Mouse (Mus musculus) kidney, adult 2 months (tissue): Measurements from ENCODE around the gene Irgm2. TPM values are rescaled to one million over a fixed set of nuclear protein-coding genes. Genes with fewer than 3 reads are reported as not detected.
"Not testable (repeated sequence)": the region's sequence is repeated elsewhere in the genome, so short reads cannot be mapped to it uniquely, and the experiment has no call there.

Experiments
- DNase-seq: peaks from one replicate; pipeline ENCODE4 v3.0.0; 2021
- H3K27ac ChIP-seq: fragments of 200-500 bp; 2 replicates; pipeline ENCODE4 v1.5.1; 2012; ENCODE audit warnings: low read depth, low read length, control low read depth, inconsistent platforms; ENCODE audit not compliant: insufficient read depth
- H3K27me3 ChIP-seq: fragments of 200-500 bp; replicated peaks from 2 replicates; pipeline ENCODE4 v1.6.1; 2012; ENCODE audit warnings: mild to moderate bottlenecking, moderate library complexity, low read length, inconsistent platforms; ENCODE audit not compliant: control insufficient read depth, insufficient read depth
- H3K36me3 ChIP-seq: fragments of 200-500 bp; 2 replicates; pipeline ENCODE4 v1.6.1; 2012; ENCODE audit warnings: mild to moderate bottlenecking, moderate library complexity, low read length, inconsistent platforms; ENCODE audit not compliant: control insufficient read depth, insufficient read depth
- H3K4me1 ChIP-seq: fragments of 200-500 bp; 2 replicates; pipeline ENCODE4 v1.6.1; 2011; ENCODE audit warnings: low read length; ENCODE audit not compliant: control insufficient read depth, insufficient read depth
- H3K4me3 ChIP-seq: fragments of 200-500 bp; 2 replicates; pipeline ENCODE4 v1.5.1; 2011; ENCODE audit warnings: mild to moderate bottlenecking, low read depth, low read length, control low read depth; ENCODE audit not compliant: insufficient read depth
- CTCF ChIP-seq: fragments of 200-500 bp; conservative IDR thresholded peaks from 2 replicates; pipeline ENCODE4 v1.5.1; 2011; ENCODE audit warnings: low read depth, mild to moderate bottlenecking, control low read depth, low read length, moderate library complexity, mixed read lengths; ENCODE audit not compliant: insufficient read depth, insufficient read length
- POLR2A ChIP-seq: fragments of 200-500 bp; IDR thresholded peaks from one replicate; pipeline ENCODE4 v1.6.1; 2011; ENCODE audit warnings: low read depth, low read length, control low read depth
- WGBS: fragments of 180-500 bp; shearing (Covaris S2); methylation state at CpG from one replicate; pipeline ENCODE4 v1.1.7; 2018; 5-methylcytosine and 5-hydroxymethylcytosine counted together
- polyA plus RNA-seq: library from polyadenylated mRNA; depleted of rRNA; stranded (reverse); fragments of >200 nt; gene quantifications from 2 replicates; pipeline ENCODE4 v1.2.3, GENCODE M21; 2012

The Irgm2 gene
- polyA plus RNA-seq, 1 experiment: 18.9 TPM

GRCm38 (mm10) chr11:58171459-58172091 is 27.8 kb upstream of the Irgm2 start, which contains the start of gene Mrpl22:
Gene Mrpl22 (plus strand): TSS chr11:58171661.
- peak; percentile 99 for DNase-seq
- under 1% methylated on average over 34 of the region's 34 CpGs for WGBS
- Histone ChIP-seq H3K4me1 (peaks cover 4% of the 10 kb centered on the region; the same call in 1 of the 2 replicates), H3K4me3 (peak within 1 kb of the TSS; percentile 100), H3K36me3 (no peaks in the 10 kb centered on the region; the same call in 1 of the 2 replicates), H3K27ac (peak within 1 kb of the TSS; percentile 72; the same call in 1 of the 2 replicates), H3K27me3 (no peaks in the 10 kb centered on the region)
- no peak for TF ChIP-seq CTCF
- peak; percentile 43 for TF ChIP-seq POLR2A

- Histone ChIP-seq H3K27me3 (no peaks in the 10 kb centered on the region), H3K4me1 (no peaks in the 10 kb centered on the region; the same call in 1 of the 2 replicates), H3K27ac (no peak overlapping the region), H3K36me3 (no peaks in the 10 kb centered on the region; the same call in 1 of the 2 replicates), H3K4me3 (no peak overlapping the region)
- TF ChIP-seq POLR2A (no peak), CTCF (peak; percentile 65)
- peak; percentile 90 for DNase-seq
- WGBS: 18% methylated on average over 3 of the region's 3 CpGs
Observed at GRCm38 (mm10) chr11:58179563-58179962, 19.9 kb upstream of the Irgm2 start.

- not testable (repeated sequence) for H3K36me3 ChIP-seq, H3K4me1 ChIP-seq, H3K27me3 ChIP-seq, H3K27ac ChIP-seq, H3K4me3 ChIP-seq, DNase-seq
- 85% methylated on average over 6 of the region's 6 CpGs for WGBS
Observed at GRCm38 (mm10) chr11:58179986-58180385, 19.4 kb upstream of the Irgm2 start.

- Histone ChIP-seq H3K4me1 (no peaks in the 10 kb centered on the region; the same call in 1 of the 2 replicates), H3K27me3 (no peaks in the 10 kb centered on the region), H3K36me3 (no peaks in the 10 kb centered on the region), H3K27ac (no peak overlapping the region), H3K4me3 (no peak overlapping the region)
- no peak for TF ChIP-seq CTCF
- no peak for TF ChIP-seq POLR2A
- DNase-seq: peak; percentile 80
- 62% methylated on average over 7 of the region's 7 CpGs for WGBS
Observed at GRCm38 (mm10) chr11:58180756-58181155, 18.7 kb upstream of the Irgm2 start.

DNA sequence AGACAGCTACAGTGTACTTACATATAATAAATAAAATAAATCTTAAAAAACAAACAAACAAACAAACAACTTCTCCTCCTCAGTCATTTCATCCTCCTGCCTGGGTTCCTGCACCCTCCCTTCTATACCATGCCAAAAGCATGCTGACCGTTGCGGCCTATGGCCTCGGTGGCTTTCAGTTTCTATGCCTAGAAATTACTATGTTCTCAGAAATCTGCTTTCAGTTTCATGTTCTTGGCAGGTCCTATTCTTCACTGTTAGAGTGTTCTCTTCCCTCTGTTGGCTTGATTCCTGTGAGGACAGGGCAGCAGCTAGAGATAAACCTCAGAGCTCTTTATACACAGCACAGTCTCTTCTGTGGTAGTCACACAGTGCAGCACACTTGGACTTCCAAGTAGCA is 15.8 kb upstream of the Irgm2 start:
- H3K4me3 ChIP-seq: no peak overlapping the region
- TF ChIP-seq POLR2A (no peak), CTCF (no peak)
- WGBS: 72% methylated on average over 3 of the region's 3 CpGs

DNA sequence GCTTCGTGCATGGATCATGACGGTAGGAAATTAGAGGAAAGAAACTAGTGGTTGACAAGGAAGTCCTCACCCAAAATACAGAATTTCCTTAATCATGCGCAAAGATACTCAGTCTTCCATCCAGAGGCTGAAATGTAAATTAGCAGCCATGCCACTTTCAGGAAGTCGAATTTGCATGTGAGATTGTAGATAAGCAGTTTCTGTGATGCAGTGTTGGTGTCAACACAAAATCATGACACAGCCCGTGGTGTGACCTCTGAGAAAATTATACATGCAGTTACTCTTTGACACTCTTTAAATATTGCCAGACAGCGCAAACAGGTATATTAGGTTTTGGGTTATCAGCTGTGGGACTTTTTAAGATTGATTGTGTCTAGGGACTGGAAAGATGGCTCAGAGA is 9.7 kb upstream of the Irgm2 start:
- H3K4me1 ChIP-seq: peaks cover 4% of the 10 kb centered on the region; the same call in 1 of the 2 replicates
- H3K4me3 ChIP-seq: no peak overlapping the region
- no peaks in the 10 kb centered on the region for H3K36me3 ChIP-seq
- TF ChIP-seq CTCF: no peak
- TF ChIP-seq POLR2A: no peak
- DNase-seq: no peak
- no peaks in the 10 kb centered on the region for H3K27me3 ChIP-seq
- no peak overlapping the region for H3K27ac ChIP-seq
- WGBS: 87% methylated on average over 6 of the region's 6 CpGs

More for the DNA sequence above, 15.8 kb upstream of the Irgm2 start:
- H3K36me3 ChIP-seq: no peaks in the 10 kb centered on the region
- no peaks in the 10 kb centered on the region; the same call in 1 of the 2 replicates for H3K4me1 ChIP-seq
- DNase-seq: peak; percentile 21
- no peak overlapping the region for H3K27ac ChIP-seq
- no peaks in the 10 kb centered on the region for H3K27me3 ChIP-seq

DNA sequence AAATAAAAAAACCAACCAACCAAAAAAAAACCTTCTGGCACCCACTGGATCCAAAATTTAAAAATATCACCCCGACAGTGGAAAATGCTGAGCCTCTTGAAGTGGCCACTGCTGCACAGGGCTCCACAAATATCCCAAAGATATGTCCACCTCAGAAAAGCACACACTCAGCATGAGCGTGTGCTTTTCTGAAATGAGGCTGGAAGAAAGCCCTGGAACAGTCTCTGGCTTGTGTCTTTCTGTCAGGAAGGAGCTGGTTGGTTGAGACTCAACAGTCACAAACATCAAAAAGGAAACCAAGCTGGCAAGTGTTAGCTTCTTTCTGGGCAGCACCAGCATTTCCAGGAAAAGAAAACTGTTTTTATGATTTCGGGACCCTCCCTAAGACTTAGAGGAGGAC is 6.1 kb upstream of the Irgm2 start:
- TF ChIP-seq CTCF (no peak), POLR2A (no peak)
- Histone ChIP-seq H3K36me3 (no peaks in the 10 kb centered on the region), H3K27ac (peak overlapping the region; percentile 6; the same call in 1 of the 2 replicates), H3K27me3 (no peaks in the 10 kb centered on the region), H3K4me3 (no peak overlapping the region), H3K4me1 (peaks cover 4% of the 10 kb centered on the region; the same call in 1 of the 2 replicates)
- WGBS: 52% methylated on average over 3 of the region's 3 CpGs
- no peak for DNase-seq
